Mouse (Mus musculus) lung, embryonic 15.5 days (tissue): ENCODE data around the gene Col18a1. TPM values are rescaled to one million over a fixed set of nuclear protein-coding genes. Genes with fewer than 3 reads are reported as not detected.

Experiments
- ATAC-seq: fragments of 200-750 bp; cut with Nextera tagmentation; 2 replicates; pipeline ENCODE4 v1.8.0; 2017; ENCODE audit warnings: moderate number of reproducible peaks, borderline replicate concordance; ENCODE audit not compliant: low FRiP score, low TSS enrichment; ENCODE audit errors: extremely low read depth
- H3K27ac ChIP-seq: fragments of 300-500 bp; sonication (generic); 2 replicates; pipeline ENCODE4 v1.5.1; 2015; ENCODE audit warnings: moderate library complexity, mild to moderate bottlenecking, inconsistent platforms
- H3K27me3 ChIP-seq: fragments of 300-500 bp; sonication (generic); 2 replicates; pipeline ENCODE4 v1.6.1; 2015; ENCODE audit warnings: inconsistent platforms
- H3K36me3 ChIP-seq: fragments of 300-500 bp; sonication (generic); 2 replicates; pipeline ENCODE4 v1.6.1; 2015; ENCODE audit warnings: inconsistent platforms
- H3K4me1 ChIP-seq: fragments of 300-500 bp; sonication (generic); 2 replicates; pipeline ENCODE4 v1.6.1; 2015; ENCODE audit warnings: inconsistent platforms
- H3K4me2 ChIP-seq: fragments of 300-500 bp; sonication (generic); 2 replicates; pipeline ENCODE4 v1.6.1; 2015; ENCODE audit warnings: inconsistent platforms, mild to moderate bottlenecking, moderate library complexity
- H3K4me3 ChIP-seq: fragments of 300-500 bp; sonication (generic); 2 replicates; pipeline ENCODE4 v1.5.1; 2015; ENCODE audit warnings: mild to moderate bottlenecking, inconsistent platforms
- H3K9ac ChIP-seq: fragments of 300-500 bp; sonication (generic); 2 replicates; pipeline ENCODE4 v1.6.1; 2015; ENCODE audit warnings: inconsistent platforms
- H3K9me3 ChIP-seq: fragments of 300-500 bp; sonication (generic); 2 replicates; pipeline ENCODE4 v1.6.1; 2016; ENCODE audit warnings: inconsistent platforms
- WGBS: fragments of 180-500 bp; shearing (Covaris S2); methylation state at CpG from one replicate; pipeline ENCODE4 v1.1.7; 2015; 5-methylcytosine and 5-hydroxymethylcytosine counted together
- polyA plus RNA-seq: library from polyadenylated mRNA; unstranded; fragments of >200 nt; fragmentation: Nextera tagmentation; extraction: Ambion mirVana; gene quantifications from 2 replicates; pipeline ENCODE4 v1.2.1, GENCODE M21; 2015

The Col18a1 gene
- polyA plus RNA-seq, 1 experiment from 2014 or later: 283 TPM

DNA sequence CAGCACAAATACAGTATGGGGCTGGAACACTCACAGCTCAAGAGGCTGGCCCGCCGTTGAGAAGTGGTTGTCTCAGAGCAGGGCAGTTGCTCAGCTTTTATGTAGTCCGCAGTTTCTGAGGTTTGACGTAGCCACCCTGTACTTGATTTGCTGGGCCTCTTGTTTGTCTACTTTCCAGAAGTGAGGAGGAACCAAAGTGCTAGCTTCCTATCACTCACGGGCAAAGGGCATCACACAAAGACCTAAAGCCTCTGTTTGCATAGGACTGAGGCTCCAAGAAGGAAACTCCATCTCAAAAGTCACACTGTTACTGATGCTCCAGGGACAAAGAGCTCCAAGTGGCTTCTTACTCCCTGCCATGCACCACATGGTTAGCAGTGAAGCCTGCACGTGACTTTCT, 4.1 kb upstream of the Col18a1 start:
- WGBS: 54% methylated on average over 6 of the region's 6 CpGs
- Histone ChIP-seq H3K4me3 (no peak overlapping the region), H3K36me3 (no peaks in the 10 kb centered on the region), H3K9ac (no peak overlapping the region), H3K27me3 (peaks cover 20% of the 10 kb centered on the region), H3K27ac (no peak overlapping the region), H3K4me1 (peaks cover 13% of the 10 kb centered on the region), H3K4me2 (no peak overlapping the region), H3K9me3 (no peaks in the 10 kb centered on the region)
- ATAC-seq: no peak

DNA sequence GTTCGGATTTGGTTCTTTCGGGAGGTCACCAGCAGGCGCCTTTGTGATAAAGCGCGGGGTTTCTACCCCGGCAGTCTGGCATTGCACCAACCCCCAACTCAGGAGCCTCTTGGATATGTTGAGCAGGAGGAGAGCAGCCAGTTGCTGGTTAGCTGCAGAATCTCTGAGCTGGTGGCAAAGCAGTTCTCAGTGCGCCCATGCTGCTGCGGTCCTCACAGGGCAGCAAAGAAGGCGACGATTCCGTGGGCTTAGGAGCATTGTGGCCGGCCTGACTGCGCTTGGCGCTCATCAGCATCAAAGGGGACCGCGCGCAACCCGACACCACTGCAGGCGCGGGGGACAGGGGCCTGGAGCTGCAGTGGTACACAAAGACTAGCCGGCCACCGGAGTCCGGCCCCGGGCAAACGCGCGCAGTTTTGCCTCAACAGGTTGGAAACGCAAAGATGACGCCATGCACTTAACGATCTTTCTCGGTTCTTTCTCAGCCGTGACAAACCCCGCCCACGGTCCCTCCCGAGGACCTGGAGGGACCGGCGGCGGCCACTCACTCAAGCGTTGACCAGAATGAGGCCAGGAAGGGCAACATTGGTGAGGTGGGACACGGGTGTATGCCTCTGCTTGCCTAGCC, 916 bp downstream of the Col18a1 start:
- peak overlapping the region; percentile 52 for H3K4me3 ChIP-seq
- peak overlapping the region; percentile 83 for H3K27ac ChIP-seq
- WGBS: under 1% methylated on average over 40 of the region's 40 CpGs
- no peaks in the 10 kb centered on the region for H3K9me3 ChIP-seq
- peak overlapping the region; percentile 86 for H3K4me2 ChIP-seq
- peaks cover 31% of the 10 kb centered on the region for H3K27me3 ChIP-seq
- no peaks in the 10 kb centered on the region for H3K36me3 ChIP-seq
- H3K9ac ChIP-seq: peak overlapping the region; percentile 63
- peaks cover 33% of the 10 kb centered on the region for H3K4me1 ChIP-seq
- 0 out of 2 replicates have a peak, but pooled peaks have one; percentile 15 for ATAC-seq

DNA sequence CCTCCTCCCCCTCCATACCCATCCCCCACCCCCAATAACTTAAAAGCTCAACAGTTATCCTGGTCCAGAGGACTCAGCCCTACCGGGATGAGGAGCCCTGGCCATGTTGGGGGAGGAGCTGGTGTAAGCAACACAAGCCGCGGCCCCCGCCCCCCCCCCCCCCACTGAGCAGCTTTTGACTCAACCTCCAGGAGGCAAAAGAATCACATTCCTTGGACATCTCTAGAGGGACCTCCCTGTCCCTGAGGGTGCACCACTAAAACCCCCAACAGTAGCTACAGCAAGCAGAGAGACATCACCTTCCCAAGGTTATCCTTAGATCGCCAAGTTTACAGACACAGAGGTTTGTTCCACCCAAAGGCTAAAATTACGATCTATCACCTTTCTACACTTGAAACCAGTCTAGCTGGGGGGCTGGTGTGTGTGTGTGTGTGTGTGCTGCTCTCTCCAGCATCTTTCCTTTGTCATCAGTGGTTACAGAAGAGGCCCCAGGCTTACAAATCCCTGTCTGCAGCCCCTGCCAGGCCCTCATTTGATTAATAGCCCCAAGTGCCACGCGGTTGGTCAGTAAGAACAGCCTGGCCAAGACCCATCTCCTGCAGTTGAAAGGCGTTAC, 1.8 kb downstream of the Col18a1 start:
- no peaks in the 10 kb centered on the region for H3K36me3 ChIP-seq
- peak overlapping the region; percentile 83 for H3K27ac ChIP-seq
- peaks cover 31% of the 10 kb centered on the region for H3K27me3 ChIP-seq
- H3K9me3 ChIP-seq: no peaks in the 10 kb centered on the region
- peak overlapping the region; percentile 86 for H3K4me2 ChIP-seq
- H3K4me1 ChIP-seq: peaks cover 42% of the 10 kb centered on the region
- H3K9ac ChIP-seq: peak overlapping the region; percentile 63
- H3K4me3 ChIP-seq: peak overlapping the region; percentile 52
- ATAC-seq: no peak
- 5% methylated on average over 9 of the region's 9 CpGs for WGBS

DNA sequence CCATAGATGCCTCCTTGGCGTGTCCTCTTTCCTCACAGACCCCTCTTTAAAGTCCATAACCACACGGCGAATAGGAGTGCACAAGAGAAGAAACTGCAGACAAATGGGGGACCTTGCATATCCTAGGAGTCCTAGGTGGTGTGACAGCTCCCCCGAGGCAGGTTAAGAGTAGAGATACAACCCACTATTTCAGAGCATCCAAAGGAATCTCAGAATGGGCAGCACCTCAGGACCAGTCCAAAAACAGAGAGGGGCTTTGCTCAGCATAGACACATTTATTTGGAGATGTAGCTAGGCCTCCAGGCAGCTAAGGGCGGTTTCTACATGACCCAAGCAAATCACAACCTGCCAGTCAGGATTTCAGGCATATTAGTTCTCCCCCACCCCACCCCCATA, 2.3 kb downstream of the Col18a1 start:
- Histone ChIP-seq H3K4me1 (peaks cover 47% of the 10 kb centered on the region), H3K27ac (0 out of 2 replicates have a peak overlapping the region, but pooled peaks have one; percentile 5), H3K36me3 (no peaks in the 10 kb centered on the region), H3K27me3 (peaks cover 31% of the 10 kb centered on the region), H3K9me3 (no peaks in the 10 kb centered on the region), H3K9ac (no peak overlapping the region), H3K4me3 (peak overlapping the region; percentile 52), H3K4me2 (peak overlapping the region; percentile 86)
- WGBS: 29% methylated on average over 5 of the region's 5 CpGs
- ATAC-seq: no peak

- ATAC-seq: no peak
- Histone ChIP-seq H3K4me1 (peaks cover 52% of the 10 kb centered on the region), H3K4me2 (peak overlapping the region; percentile 86), H3K36me3 (no peaks in the 10 kb centered on the region), H3K27me3 (peaks cover 31% of the 10 kb centered on the region), H3K4me3 (peak overlapping the region; percentile 52), H3K9me3 (no peaks in the 10 kb centered on the region), H3K27ac (no peak overlapping the region), H3K9ac (no peak overlapping the region)
- WGBS: 57% methylated on average over 4 of the region's 4 CpGs
These were observed 2.9 kb downstream of the Col18a1 start for GRCm38 (mm10) chr10:77163392-77163977.

GRCm38 (mm10) chr10:77159573-77159972, 6.8 kb downstream of the Col18a1 start:
- WGBS: 22% methylated on average over 8 of the region's 8 CpGs
- H3K4me2 ChIP-seq: no peak overlapping the region

DNA sequence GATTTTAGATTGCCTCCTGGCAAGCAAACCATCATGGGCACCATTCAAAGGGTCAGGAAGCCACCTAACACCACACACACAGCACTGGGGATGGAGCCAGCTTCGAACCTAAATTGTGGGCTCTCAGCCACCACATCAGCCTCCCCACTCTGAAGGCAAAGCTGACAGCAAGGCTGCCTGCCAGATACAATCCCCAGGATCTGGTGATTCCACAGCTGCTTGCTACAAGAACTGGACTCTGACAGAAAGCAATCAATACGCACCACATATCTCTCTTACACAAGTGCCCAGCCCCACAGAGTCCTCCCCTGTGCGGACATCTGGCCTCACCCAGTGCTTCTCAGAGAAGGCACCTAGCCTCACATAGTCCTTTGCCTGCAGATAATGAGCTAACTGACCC, 7.4 kb downstream of the Col18a1 start:
- H3K4me1 ChIP-seq: peaks cover 63% of the 10 kb centered on the region
- H3K36me3 ChIP-seq: no peaks in the 10 kb centered on the region
- 45% methylated on average over 3 of the region's 3 CpGs for WGBS
- no peak overlapping the region for H3K4me2 ChIP-seq
- no peak overlapping the region for H3K4me3 ChIP-seq
- no peak for ATAC-seq
- no peaks in the 10 kb centered on the region for H3K27me3 ChIP-seq
- H3K9me3 ChIP-seq: no peaks in the 10 kb centered on the region
- H3K9ac ChIP-seq: peak overlapping the region; percentile 22; the same call in 1 of the 2 replicates
- peak overlapping the region; percentile 18; the same call in 1 of the 2 replicates for H3K27ac ChIP-seq

More at GRCm38 (mm10) chr10:77159573-77159972, 6.8 kb downstream of the Col18a1 start:
- peaks cover 66% of the 10 kb centered on the region for H3K4me1 ChIP-seq
- H3K27ac ChIP-seq: peak overlapping the region; percentile 18; the same call in 1 of the 2 replicates
- no peak overlapping the region for H3K9ac ChIP-seq
- ATAC-seq: peak; percentile 37; the same call in 1 of the 2 replicates
- no peak overlapping the region for H3K4me3 ChIP-seq
- H3K9me3 ChIP-seq: no peaks in the 10 kb centered on the region
- H3K36me3 ChIP-seq: no peaks in the 10 kb centered on the region
- H3K27me3 ChIP-seq: peaks cover 3% of the 10 kb centered on the region; the same call in 1 of the 2 replicates

- no peak overlapping the region for H3K27ac ChIP-seq
- 39% methylated on average over 11 of the region's 11 CpGs for WGBS
These were observed 8.9 kb downstream of the Col18a1 start for GRCm38 (mm10) chr10:77157245-77158019.

DNA sequence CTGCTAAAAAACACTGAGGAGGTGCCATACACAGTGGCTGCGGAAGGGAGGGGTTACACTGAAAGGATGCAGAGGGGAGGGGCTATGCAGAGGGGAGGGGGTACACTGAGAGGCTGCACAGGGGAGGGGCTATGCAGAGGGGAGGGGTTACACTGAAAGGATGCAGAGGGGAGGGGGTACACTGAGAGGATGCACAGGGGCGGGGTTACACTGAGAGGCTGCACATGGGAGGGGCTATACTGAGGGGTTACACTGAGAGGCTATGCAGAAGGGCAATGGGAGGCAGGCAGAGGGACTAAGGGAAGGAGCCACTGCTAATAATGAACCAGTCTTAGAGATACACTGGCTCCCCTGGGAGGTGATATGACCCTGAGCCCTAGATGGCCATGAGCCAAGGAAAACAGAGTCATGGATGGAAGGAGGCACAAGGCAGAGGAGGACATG, 14.1 kb downstream of the Col18a1 start:
- no peaks in the 10 kb centered on the region for H3K9me3 ChIP-seq
- WGBS: 17% methylated on average over 2 of the region's 2 CpGs
- H3K36me3 ChIP-seq: no peaks in the 10 kb centered on the region
- H3K4me2 ChIP-seq: no peak overlapping the region
- H3K4me1 ChIP-seq: peaks cover 67% of the 10 kb centered on the region
- peak; percentile 48 for ATAC-seq
- no peak overlapping the region for H3K9ac ChIP-seq
- no peaks in the 10 kb centered on the region for H3K27me3 ChIP-seq
- H3K27ac ChIP-seq: peak overlapping the region; percentile 87
- no peak overlapping the region for H3K4me3 ChIP-seq

More at GRCm38 (mm10) chr10:77157245-77158019, 8.9 kb downstream of the Col18a1 start:
- H3K9me3 ChIP-seq: no peaks in the 10 kb centered on the region
- H3K4me3 ChIP-seq: no peak overlapping the region
- H3K4me2 ChIP-seq: no peak overlapping the region
- H3K36me3 ChIP-seq: no peaks in the 10 kb centered on the region
- no peaks in the 10 kb centered on the region for H3K27me3 ChIP-seq
- no peak for ATAC-seq
- no peak overlapping the region for H3K9ac ChIP-seq
- peaks cover 63% of the 10 kb centered on the region for H3K4me1 ChIP-seq

DNA sequence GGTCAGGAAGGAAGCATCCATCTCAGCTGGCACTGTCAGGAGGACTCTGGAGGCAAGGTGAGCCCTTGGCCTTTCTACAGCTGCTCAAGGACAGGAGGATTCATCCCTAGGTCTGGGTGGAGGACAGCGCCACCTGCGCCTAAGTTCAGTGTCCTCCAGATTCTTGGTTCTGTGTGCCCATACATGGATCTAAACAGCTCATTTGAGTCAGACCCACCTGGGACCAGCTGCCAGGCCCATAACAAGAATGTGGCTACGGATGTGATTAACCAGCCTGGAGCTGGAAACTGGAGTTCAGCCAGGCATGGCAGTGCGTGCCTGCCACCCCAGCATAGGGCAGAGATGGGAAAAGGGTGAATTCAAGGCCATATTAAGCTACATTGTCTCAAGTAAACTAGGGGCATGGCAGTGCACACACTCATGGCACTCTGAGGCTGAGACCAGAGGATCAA, 14.8 kb downstream of the Col18a1 start:
- no peak overlapping the region for H3K9ac ChIP-seq
- WGBS: 57% methylated on average over 4 of the region's 4 CpGs
- peaks cover 67% of the 10 kb centered on the region for H3K4me1 ChIP-seq
- peak overlapping the region; percentile 87 for H3K27ac ChIP-seq
- no peaks in the 10 kb centered on the region for H3K36me3 ChIP-seq
- H3K9me3 ChIP-seq: no peaks in the 10 kb centered on the region
- H3K27me3 ChIP-seq: no peaks in the 10 kb centered on the region
- H3K4me2 ChIP-seq: peak overlapping the region; percentile 5
- ATAC-seq: no peak
- no peak overlapping the region for H3K4me3 ChIP-seq

- ATAC-seq: no peak
- Histone ChIP-seq H3K4me1 (peaks cover 67% of the 10 kb centered on the region), H3K27ac (peak overlapping the region; percentile 87), H3K9me3 (no peaks in the 10 kb centered on the region), H3K4me3 (no peak overlapping the region), H3K27me3 (no peaks in the 10 kb centered on the region), H3K36me3 (no peaks in the 10 kb centered on the region), H3K9ac (no peak overlapping the region), H3K4me2 (peak overlapping the region; percentile 5)
- WGBS: 8% methylated on average over 14 of the region's 14 CpGs
These were observed 15.3 kb downstream of the Col18a1 start for GRCm38 (mm10) chr10:77150947-77151521.
